Mouse (Mus musculus) spleen, adult 2 months (tissue): ENCODE measurements around the gene Naaladl2. TPM values are rescaled to one million over a fixed set of nuclear protein-coding genes. Genes with fewer than 3 reads are reported as not detected.

Experiments
- DNase-seq, 2 experiments: peaks; one replicate each; pipeline versions ENCODE4 v3.0.0 to v3.0.0-alpha.2; 2012 to 2021; ENCODE audit warnings: low spot score in 2 of 2, low read depth in 1 of 2
- H3K27ac ChIP-seq: fragments of 200-500 bp; 2 replicates; pipeline ENCODE4 v1.5.1; 2012; ENCODE audit warnings: low read length, inconsistent platforms; ENCODE audit not compliant: insufficient read depth
- H3K27me3 ChIP-seq: fragments of 200-500 bp; 2 replicates; pipeline ENCODE4 v1.6.1; 2012; ENCODE audit warnings: mild to moderate bottlenecking, moderate library complexity, low read length, inconsistent platforms; ENCODE audit not compliant: control insufficient read depth, insufficient read depth
- H3K36me3 ChIP-seq: fragments of 200-500 bp; 2 replicates; pipeline ENCODE4 v1.6.1; 2012; ENCODE audit warnings: mild to moderate bottlenecking, low read length, inconsistent platforms; ENCODE audit not compliant: control insufficient read depth, insufficient read depth
- H3K4me1 ChIP-seq: fragments of 200-500 bp; 2 replicates; pipeline ENCODE4 v1.6.1; 2011; ENCODE audit warnings: inconsistent platforms; ENCODE audit not compliant: control insufficient read depth, insufficient read depth, insufficient read length
- H3K4me3 ChIP-seq: fragments of 200-500 bp; 2 replicates; pipeline ENCODE4 v1.5.1; 2011; ENCODE audit warnings: mild to moderate bottlenecking, inconsistent platforms; ENCODE audit not compliant: insufficient read depth, insufficient read length; ENCODE audit errors: extremely low read depth
- CTCF ChIP-seq: fragments of 200-500 bp; IDR thresholded peaks from 2 replicates; pipeline ENCODE4 v1.5.1; 2011; ENCODE audit warnings: mild to moderate bottlenecking, inconsistent platforms; ENCODE audit not compliant: insufficient read depth, insufficient read length, insufficient replicate concordance; ENCODE audit errors: extremely low read depth
- POLR2A ChIP-seq: fragments of 200-500 bp; IDR thresholded peaks from 2 replicates; pipeline ENCODE4 v1.6.1; 2011; ENCODE audit warnings: low read depth, low read length, inconsistent platforms
- WGBS: fragments of 180-500 bp; shearing (Covaris S2); methylation state at CpG from one replicate; pipeline ENCODE4 v1.1.7; 2018; 5-methylcytosine and 5-hydroxymethylcytosine counted together
- polyA plus RNA-seq: library from polyadenylated mRNA; depleted of rRNA; stranded (reverse); fragments of >200 nt; gene quantifications from 2 replicates; pipeline ENCODE4 v1.2.3, GENCODE M21; 2012

The Naaladl2 gene
- polyA plus RNA-seq, 1 experiment, result not detected

DNA sequence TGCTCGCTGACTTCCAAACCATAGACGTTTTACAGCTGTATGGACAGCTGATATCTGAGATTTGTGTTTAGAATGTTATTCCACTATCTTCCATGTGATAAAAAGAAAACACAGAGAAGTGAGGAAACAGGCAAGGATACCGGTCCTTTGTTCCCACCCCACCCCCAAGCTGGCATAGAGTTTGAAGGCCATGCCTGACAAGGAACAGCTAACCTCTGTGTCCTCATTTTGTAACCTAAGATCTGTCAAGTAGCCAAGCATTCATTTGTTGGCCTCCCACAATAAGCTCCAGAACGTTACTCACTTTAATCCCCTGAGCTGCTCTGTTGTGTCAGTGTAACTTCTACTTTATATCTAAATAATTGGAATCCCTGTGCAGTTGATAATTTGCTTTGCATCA is 161.9 kb downstream of the Naaladl2 start:
- Histone ChIP-seq H3K36me3 (no peaks in the 10 kb centered on the region), H3K4me1 (no peaks in the 10 kb centered on the region), H3K4me3 (no peak overlapping the region), H3K27me3 (no peaks in the 10 kb centered on the region), H3K27ac (no peak overlapping the region)
- TF ChIP-seq POLR2A (no peak), CTCF (no peak)
- no peak for DNase-seq
- WGBS, result 84% methylated on average over 4 of the region's 4 CpGs

DNA sequence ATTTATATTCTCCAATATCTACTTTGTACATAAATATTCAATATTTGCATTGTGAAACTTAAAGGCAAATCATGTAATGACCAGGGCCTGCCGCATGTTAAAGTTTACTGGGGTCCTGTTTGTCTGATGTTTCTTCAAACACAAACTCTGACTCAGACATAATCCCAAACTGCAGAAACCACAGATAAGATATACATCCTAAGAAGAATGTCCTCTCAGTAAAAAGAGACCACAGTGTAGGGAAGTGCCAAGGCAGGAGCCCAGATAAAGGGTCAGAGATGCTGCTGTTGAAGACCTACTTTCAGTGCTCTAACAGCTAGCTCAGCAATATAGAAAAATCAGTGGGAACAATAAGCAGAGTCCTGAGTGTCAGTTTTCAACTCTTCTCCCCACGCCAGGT is 201.9 kb downstream of the Naaladl2 start:
- no peak for TF ChIP-seq CTCF
- H3K27me3 ChIP-seq, result no peaks in the 10 kb centered on the region
- 85% methylated on average over 2 of the region's 2 CpGs for WGBS
- no peaks in the 10 kb centered on the region for H3K4me1 ChIP-seq
- DNase-seq, result no peak
- H3K27ac ChIP-seq, result no peak overlapping the region
- H3K4me3 ChIP-seq, result no peak overlapping the region
- no peaks in the 10 kb centered on the region for H3K36me3 ChIP-seq

DNA sequence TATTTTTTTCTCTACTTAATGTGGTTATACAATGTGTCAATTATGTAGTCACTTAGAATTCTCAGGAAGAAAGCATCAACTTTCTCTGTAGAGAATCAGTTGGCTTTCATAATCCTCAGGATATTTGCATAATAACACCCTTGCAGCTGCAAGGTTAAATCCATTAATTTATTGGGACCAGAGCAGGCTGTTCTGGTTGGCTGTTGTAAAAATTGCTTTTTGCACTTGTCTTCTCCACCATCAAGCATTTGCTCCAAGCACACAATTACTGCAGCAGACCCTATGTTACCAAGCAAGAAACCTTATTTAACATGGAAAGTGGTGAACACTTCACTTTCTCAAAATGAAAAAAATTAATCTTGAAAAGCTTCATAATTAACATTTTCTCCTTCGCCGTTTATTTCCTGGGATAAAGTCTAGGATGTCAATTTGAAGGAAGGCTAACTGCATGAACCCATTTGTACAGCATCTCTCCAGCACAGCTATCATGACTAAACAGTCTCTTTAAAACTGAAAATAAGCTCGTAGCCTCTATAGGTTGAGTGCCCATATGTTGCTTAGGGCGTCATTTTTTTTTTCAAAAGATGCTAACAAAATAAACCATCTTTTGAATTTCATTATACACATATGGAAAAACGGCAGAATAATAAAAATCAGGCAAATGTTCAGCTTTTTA is 205.4 kb downstream of the Naaladl2 start:
- no peaks in the 10 kb centered on the region for H3K27me3 ChIP-seq
- no peaks in the 10 kb centered on the region for H3K36me3 ChIP-seq
- no peak for DNase-seq
- 86% methylated on average over 5 of the region's 5 CpGs for WGBS
- no peak for TF ChIP-seq CTCF
- TF ChIP-seq POLR2A, result no peak
- H3K27ac ChIP-seq, result no peak overlapping the region
- no peaks in the 10 kb centered on the region for H3K4me1 ChIP-seq
- no peak overlapping the region for H3K4me3 ChIP-seq

DNA sequence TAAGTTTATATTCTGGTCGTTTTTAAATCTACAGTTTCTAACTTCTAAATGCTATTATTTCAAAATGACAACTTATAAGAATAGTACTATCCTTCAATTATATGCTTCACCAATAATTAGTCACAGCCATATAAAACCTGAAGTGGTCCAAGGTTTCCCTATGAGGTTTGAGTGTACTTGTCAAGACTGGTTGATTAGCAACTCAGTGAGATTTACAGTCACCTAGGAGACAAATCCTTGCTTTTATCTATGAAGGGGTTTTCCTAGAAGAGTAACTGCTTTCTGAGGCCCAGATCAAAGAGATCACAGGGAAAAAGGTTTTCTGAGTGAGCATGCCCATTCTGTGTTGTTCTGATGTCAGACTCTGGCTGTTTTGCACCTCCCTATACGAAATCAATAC is 222.2 kb downstream of the Naaladl2 start:
- H3K4me3 ChIP-seq, result no peak overlapping the region
- TF ChIP-seq CTCF, result no peak
- TF ChIP-seq POLR2A, result no peak
- no peaks in the 10 kb centered on the region for H3K27me3 ChIP-seq
- DNase-seq, result no peak
- no peak overlapping the region for H3K27ac ChIP-seq
- H3K4me1 ChIP-seq, result no peaks in the 10 kb centered on the region
- WGBS, result 40% methylated on average over 2 of the region's 2 CpGs
- no peaks in the 10 kb centered on the region for H3K36me3 ChIP-seq

DNA sequence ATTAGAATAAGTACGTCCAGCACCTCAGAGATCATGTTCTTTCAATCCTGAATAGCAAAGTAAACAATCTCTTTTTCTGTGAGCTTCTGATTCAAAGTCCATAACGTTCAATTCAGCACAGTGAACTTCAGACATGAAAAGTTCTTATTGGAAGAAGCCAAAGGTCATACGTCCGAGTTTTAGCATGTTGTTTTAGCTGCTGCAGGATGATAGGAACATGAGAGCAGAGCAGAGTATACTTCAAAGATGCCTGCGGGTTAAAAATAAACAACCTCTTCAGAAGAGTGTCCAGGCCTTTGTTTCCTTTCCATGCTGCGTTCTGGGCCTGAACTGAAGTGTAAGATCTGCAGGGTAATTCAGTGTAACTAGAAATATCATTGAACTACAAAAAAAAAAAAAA is 222.7 kb downstream of the Naaladl2 start:
- no peaks in the 10 kb centered on the region for H3K27me3 ChIP-seq
- DNase-seq, result no peak
- no peaks in the 10 kb centered on the region for H3K36me3 ChIP-seq
- H3K4me3 ChIP-seq, result no peak overlapping the region
- no peak overlapping the region for H3K27ac ChIP-seq
- TF ChIP-seq POLR2A (no peak), CTCF (no peak)
- no peaks in the 10 kb centered on the region for H3K4me1 ChIP-seq
- WGBS, result 64% methylated on average over 6 of the region's 6 CpGs

DNA sequence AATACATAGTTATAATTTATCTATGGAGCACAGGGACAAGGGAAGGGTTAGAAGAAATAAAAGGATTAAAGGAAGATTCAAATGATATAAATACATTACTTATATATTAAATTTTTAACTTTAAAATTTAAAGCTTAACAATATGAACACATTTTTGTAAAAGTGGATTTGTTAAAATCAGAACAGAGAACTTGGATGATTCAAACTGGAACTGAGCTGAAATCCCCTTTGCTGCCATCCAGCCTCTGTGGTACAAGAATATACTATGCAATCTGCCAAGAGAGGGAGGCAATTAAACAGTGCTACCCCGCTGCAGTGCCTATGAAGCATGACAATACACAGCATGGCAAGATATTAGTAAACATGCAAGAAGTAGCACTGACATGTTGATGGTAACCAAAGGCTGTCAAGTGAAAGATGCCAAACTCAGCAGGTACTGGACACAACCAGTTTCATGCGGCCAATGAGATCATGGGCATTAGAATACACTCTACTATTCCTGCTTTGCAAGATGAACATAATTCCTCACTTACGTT is 238.6 kb downstream of the Naaladl2 start:
- 78% methylated on average over 3 of the region's 3 CpGs for WGBS
- H3K27me3 ChIP-seq, result no peaks in the 10 kb centered on the region
- DNase-seq, result no peak
- TF ChIP-seq CTCF, result no peak
- TF ChIP-seq POLR2A, result no peak
- no peaks in the 10 kb centered on the region for H3K36me3 ChIP-seq
- no peak overlapping the region for H3K27ac ChIP-seq
- H3K4me3 ChIP-seq, result no peak overlapping the region
- no peaks in the 10 kb centered on the region for H3K4me1 ChIP-seq

DNA sequence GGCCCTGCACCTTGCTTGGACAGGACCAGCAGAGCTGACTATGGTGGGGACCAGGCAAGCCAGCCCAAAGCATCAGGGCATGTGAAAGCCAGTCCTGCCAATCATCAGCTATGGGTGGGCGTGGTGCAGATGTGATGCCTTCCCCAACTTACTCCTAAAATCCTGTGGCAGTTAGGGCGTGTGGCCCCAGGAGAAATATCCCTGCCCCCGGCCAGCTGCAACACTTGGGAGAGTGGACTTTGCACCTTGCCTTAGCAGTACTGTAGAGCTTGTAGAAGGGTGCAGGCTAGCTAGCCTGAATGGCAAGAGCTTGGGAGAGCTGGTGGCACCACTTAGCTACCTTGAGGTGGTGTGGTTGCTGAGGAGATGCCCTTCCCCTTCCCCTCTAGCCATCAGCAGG is 255.3 kb downstream of the Naaladl2 start:
- DNase-seq, result no peak
- TF ChIP-seq CTCF (no peak), POLR2A (no peak)
- no peak overlapping the region for H3K27ac ChIP-seq
- H3K4me3 ChIP-seq, result no peak overlapping the region
- H3K36me3 ChIP-seq, result no peaks in the 10 kb centered on the region
- WGBS, result 83% methylated on average over 3 of the region's 3 CpGs
- no peaks in the 10 kb centered on the region for H3K4me1 ChIP-seq
- no peaks in the 10 kb centered on the region for H3K27me3 ChIP-seq
